37 mouse cellular contexts compared by ENCODE assay signal in genomic region chr10:128280943-128281342, GRCm38 (mm10). TPM values are rescaled to one million over a fixed set of nuclear protein-coding genes. Genes with fewer than 3 reads are reported as not detected.
DNase-seq lines count a peak whose midpoint lies in the region; ATAC-seq and TF ChIP-seq lines count a peak whose summit lies in the region.
"Had no signal": no experiment of that assay in that cellular context is flagged by ENCODE, and none has a peak within 500 bp of the region (broad histone marks: within the 10 kb centered on the region; RNA-seq: fewer than 3 reads in every experiment).

No protein-coding gene starts in this region.

- no peak overlapping the region for H3K4me3 ChIP-seq in intestine, embryonic 15.5 days (replicated peaks)
- no peak overlapping the region for H3K4me3 ChIP-seq in kidney, postnatal 0 days (replicated peaks; ENCODE audit: low read depth, low read length)
- no peak overlapping the region for H3K4me3 ChIP-seq in stomach, postnatal 0 days (ENCODE audit: low read depth, low read length)
- H3K4me3 ChIP-seq: erythroblast, embryonic 14.5 days; forebrain, embryonic 12.5 days; heart, embryonic 10.5 days; heart, embryonic 15.5 days; layer of hippocampus, adult 2 months; limb, embryonic 10.5 days; limb, embryonic 15.5 days; liver, embryonic 13.5 days; midbrain, embryonic 13.5 days; neural tube, embryonic 13.5 days had no signal

- peak overlapping the region; percentile 40; the same call in 1 of the 2 replicates for H3K27ac ChIP-seq in intestine, embryonic 15.5 days
- no peak overlapping the region for H3K27ac ChIP-seq in kidney, postnatal 0 days
- H3K27ac ChIP-seq in stomach, postnatal 0 days (replicated peaks), result no peak overlapping the region
- H3K27ac ChIP-seq: forebrain, embryonic 12.5 days; heart, embryonic 10.5 days; heart, embryonic 15.5 days; layer of hippocampus, adult 2 months; limb, embryonic 10.5 days; limb, embryonic 15.5 days; liver, embryonic 13.5 days; macrophage; midbrain, embryonic 13.5 days; neural tube, embryonic 13.5 days had no signal

- no peaks in the 10 kb centered on the region for H3K4me1 ChIP-seq in intestine, embryonic 15.5 days (replicated peaks)
- H3K4me1 ChIP-seq in kidney, postnatal 0 days (replicated peaks; ENCODE audit: insufficient read depth, low read length), result no peaks in the 10 kb centered on the region
- no peaks in the 10 kb centered on the region for H3K4me1 ChIP-seq in stomach, postnatal 0 days (replicated peaks; ENCODE audit: control insufficient read depth, insufficient read depth)
- H3K4me1 ChIP-seq: forebrain, embryonic 12.5 days; heart, embryonic 15.5 days; limb, embryonic 15.5 days; liver, embryonic 13.5 days; midbrain, embryonic 13.5 days; neural tube, embryonic 13.5 days had no signal

- no peaks in the 10 kb centered on the region for H3K27me3 ChIP-seq in intestine, embryonic 15.5 days (replicated peaks)
- H3K27me3 ChIP-seq in kidney, postnatal 0 days (ENCODE audit: insufficient read depth, low read length), result no peaks in the 10 kb centered on the region
- H3K27me3 ChIP-seq in stomach, postnatal 0 days (ENCODE audit: control insufficient read depth, insufficient read depth, low read length), result no peaks in the 10 kb centered on the region
- H3K27me3 ChIP-seq: forebrain, embryonic 12.5 days; heart, embryonic 15.5 days; limb, embryonic 15.5 days; liver, embryonic 13.5 days; midbrain, embryonic 13.5 days; neural tube, embryonic 13.5 days had no signal

- peak; percentile 28 for DNase-seq in cerebellum, adult 9-11 months
- DNase-seq in cerebellum, postnatal 14 days, result no peak
- no peak for DNase-seq in kidney, postnatal 0 days (ENCODE audit: low spot score)
- DNase-seq in stomach, postnatal 0 days (ENCODE audit: low spot score), result peak; percentile 56
- no peak for DNase-seq in layer of hippocampus, postnatal 14 days (ENCODE audit: low spot score in 2 of 2)
- DNase-seq: adrenal gland, adult 8-10 months; gastrocnemius, postnatal 10 days; liver, embryonic 13.5 days; lung, adult 18-20 months; lung, postnatal 10 days; right cerebral cortex, postnatal 4 days had no signal

- H3K4me2 ChIP-seq in intestine, embryonic 15.5 days (replicated peaks), result no peak overlapping the region
- H3K4me2 ChIP-seq in kidney, postnatal 0 days (ENCODE audit: low read length), result no peak overlapping the region
- no peak overlapping the region for H3K4me2 ChIP-seq in stomach, postnatal 0 days (replicated peaks; ENCODE audit: low read depth)
- H3K4me2 ChIP-seq: forebrain, embryonic 12.5 days; heart, embryonic 15.5 days; limb, embryonic 15.5 days; liver, embryonic 13.5 days; midbrain, embryonic 13.5 days; neural tube, embryonic 13.5 days had no signal

- WGBS in intestine, embryonic 15.5 days, result 70% methylated on average over 6 of the region's 6 CpGs
- 82% methylated on average over 6 of the region's 6 CpGs for WGBS in kidney, postnatal 0 days
- 76% methylated on average over 6 of the region's 6 CpGs for WGBS in stomach, postnatal 0 days

- H3K36me3 ChIP-seq in intestine, embryonic 15.5 days, result peaks cover 26% of the 10 kb centered on the region
- H3K36me3 ChIP-seq in kidney, postnatal 0 days (ENCODE audit: insufficient read depth, low read length), result peaks cover 48% of the 10 kb centered on the region
- H3K36me3 ChIP-seq in stomach, postnatal 0 days (ENCODE audit: control insufficient read depth, insufficient read depth, low read length), result peaks cover 32% of the 10 kb centered on the region

- no peak for TF ChIP-seq CTCF in kidney, postnatal 0 days (IDR thresholded peaks at IDR 0.05; ENCODE audit: low read depth)
- TF ChIP-seq CTCF in stomach, postnatal 0 days (IDR thresholded peaks at IDR 0.05; ENCODE audit: low read depth), result no peak

- peak; percentile 75 for ATAC-seq in intestine, embryonic 15.5 days
- peak; percentile 60 for ATAC-seq in kidney, postnatal 0 days (replicated peaks; ENCODE audit: low FRiP score, low read depth)
- peak; percentile 84 for ATAC-seq in stomach, postnatal 0 days (ENCODE audit: low FRiP score, low TSS enrichment)
- ATAC-seq in granulocyte monocyte progenitor cell, adult 5-6 weeks (replicated peaks; ENCODE audit: poor library complexity, severe bottlenecking), result no peak
- ATAC-seq: hindbrain, embryonic 16.5 days; midbrain, embryonic 13.5 days had no signal

- no peaks in the 10 kb centered on the region for H3K9me3 ChIP-seq in intestine, embryonic 15.5 days
- H3K9me3 ChIP-seq in kidney, postnatal 0 days (replicated peaks; ENCODE audit: low read length), result no peaks in the 10 kb centered on the region
- H3K9me3 ChIP-seq in stomach, postnatal 0 days (ENCODE audit: control insufficient read depth, low read length), result no peaks in the 10 kb centered on the region
- H3K9me3 ChIP-seq: forebrain, embryonic 12.5 days; G1E; heart, embryonic 10.5 days; heart, embryonic 15.5 days; limb, embryonic 10.5 days; limb, embryonic 15.5 days; liver, embryonic 13.5 days; midbrain, embryonic 13.5 days; neural tube, embryonic 13.5 days had no signal

- no peak for TF ChIP-seq EP300 in stomach, postnatal 0 days (optimal IDR thresholded peaks at IDR 0.05)

- no peak overlapping the region for H3K9ac ChIP-seq in intestine, embryonic 15.5 days
- H3K9ac ChIP-seq in kidney, postnatal 0 days (ENCODE audit: low read depth, low read length), result no peak overlapping the region
- no peak overlapping the region for H3K9ac ChIP-seq in stomach, postnatal 0 days (ENCODE audit: low read length)
- H3K9ac ChIP-seq: forebrain, embryonic 12.5 days; heart, embryonic 15.5 days; limb, embryonic 15.5 days; liver, embryonic 13.5 days; midbrain, embryonic 13.5 days; neural tube, embryonic 13.5 days had no signal

RNA-seq across cellular contexts. Expression of gene Stat2, which starts 10.6 kb away (rescaled TPM):
- 15.1 and 15.4 TPM in 2 replicates for polyA plus RNA-seq in intestine, embryonic 15.5 days (2015; fragmentation: Nextera tagmentation; extraction: Ambion mirVana)
- 9.0 and 10.9 TPM in 2 replicates for polyA plus RNA-seq in kidney, postnatal 0 days (2015; fragmentation: Nextera tagmentation; extraction: Ambion mirVana)
- polyA plus RNA-seq in stomach, postnatal 0 days (2015; fragmentation: Nextera tagmentation; extraction: Ambion mirVana), result 7.8 and 8.6 TPM in 2 replicates
- total RNA-seq in layer of hippocampus, postnatal 14 days (2021), result 10 to 100 TPM; 29.2 to 30.3 TPM
- total RNA-seq in granulocyte monocyte progenitor cell, adult 5-6 weeks (2014; fragmentation: Nextera tagmentation), result 26.8 and 28.5 TPM in 2 replicates
- 6.5 and 7.1 TPM in 2 replicates for total RNA-seq in granulocyte monocyte progenitor cell, adult 5-6 weeks (2017)

RNA-seq across cellular contexts. Expression of gene Apof, which starts 12.5 kb away (rescaled TPM):
- polyA plus RNA-seq in intestine, embryonic 15.5 days (2015; fragmentation: Nextera tagmentation; extraction: Ambion mirVana), result 1.6 and 2.9 TPM in 2 replicates
- polyA plus RNA-seq in kidney, postnatal 0 days (2015; fragmentation: Nextera tagmentation; extraction: Ambion mirVana), result 0.21 and 0.42 TPM in 2 replicates
- 1.1 and 2.5 TPM in 2 replicates for polyA plus RNA-seq in stomach, postnatal 0 days (2015; fragmentation: Nextera tagmentation; extraction: Ambion mirVana)
- not detected for total RNA-seq in layer of hippocampus, postnatal 14 days (2021)
- total RNA-seq in granulocyte monocyte progenitor cell, adult 5-6 weeks (2014; fragmentation: Nextera tagmentation), result not detected in 2 replicates
- total RNA-seq in granulocyte monocyte progenitor cell, adult 5-6 weeks (2017), result 0.34 and 0.57 TPM in 2 replicates
- total RNA-seq: common myeloid progenitor, adult 5-6 weeks; heart, postnatal 25 days; layer of hippocampus, adult 2 months; layer of hippocampus, postnatal 25 days; left cerebral cortex, postnatal 10 days; megakaryocyte-erythroid progenitor cell, adult 5-6 weeks had no signal
- polyA plus RNA-seq: cerebellum, adult 2 months; embryonic facial prominence, embryonic 14.5 days; erythroblast, embryonic 14.5 days; forebrain, embryonic 12.5 days; G1E; hindbrain, embryonic 11.5 days; intestine, embryonic 14.5 days; limb, embryonic 10.5 days; midbrain, embryonic 13.5 days; neural tube, embryonic 13.5 days; stomach, embryonic 14.5 days had no signal

RNA-seq across cellular contexts. Expression of gene Il23a, which starts 17.6 kb away (rescaled TPM):
- polyA plus RNA-seq in intestine, embryonic 15.5 days (2015; fragmentation: Nextera tagmentation; extraction: Ambion mirVana), result 0.21 and 0.31 TPM in 2 replicates
- 0.13 and 0.16 TPM in 2 replicates for polyA plus RNA-seq in kidney, postnatal 0 days (2015; fragmentation: Nextera tagmentation; extraction: Ambion mirVana)
- polyA plus RNA-seq in stomach, postnatal 0 days (2015; fragmentation: Nextera tagmentation; extraction: Ambion mirVana), result 0.33 and 0.35 TPM in 2 replicates
- 1 to 10 TPM; 2.4 to 3.2 TPM for total RNA-seq in layer of hippocampus, postnatal 14 days (2021)
- not detected in 2 replicates for total RNA-seq in granulocyte monocyte progenitor cell, adult 5-6 weeks (2014; fragmentation: Nextera tagmentation)
- total RNA-seq in granulocyte monocyte progenitor cell, adult 5-6 weeks (2017), result 1.3 and 1.6 TPM in 2 replicates
- total RNA-seq: adrenal gland, postnatal 4 days; gastrocnemius, postnatal 10 days; megakaryocyte-erythroid progenitor cell, adult 5-6 weeks had no signal
- polyA plus RNA-seq: erythroblast, embryonic 14.5 days; forebrain, embryonic 12.5 days; limb, embryonic 10.5 days; liver, embryonic 13.5 days had no signal

RNA-seq across cellular contexts. Expression of gene Pan2, which starts 22.2 kb away (rescaled TPM):
- 26.2 TPM in 2 replicates for polyA plus RNA-seq in intestine, embryonic 15.5 days (2015; fragmentation: Nextera tagmentation; extraction: Ambion mirVana)
- 26.5 and 28.5 TPM in 2 replicates for polyA plus RNA-seq in kidney, postnatal 0 days (2015; fragmentation: Nextera tagmentation; extraction: Ambion mirVana)
- 12.6 and 14.1 TPM in 2 replicates for polyA plus RNA-seq in stomach, postnatal 0 days (2015; fragmentation: Nextera tagmentation; extraction: Ambion mirVana)
- 10 to 100 TPM; 15.1 to 15.4 TPM for total RNA-seq in layer of hippocampus, postnatal 14 days (2021)
- total RNA-seq in granulocyte monocyte progenitor cell, adult 5-6 weeks (2014; fragmentation: Nextera tagmentation), result 22.7 and 25.7 TPM in 2 replicates
- total RNA-seq in granulocyte monocyte progenitor cell, adult 5-6 weeks (2017), result 9.8 and 16.2 TPM in 2 replicates

RNA-seq across cellular contexts. Expression of gene Apon, which starts 27.0 kb away (rescaled TPM):
- 0.26 and 0.35 TPM in 2 replicates for polyA plus RNA-seq in intestine, embryonic 15.5 days (2015; fragmentation: Nextera tagmentation; extraction: Ambion mirVana)
- 0.11 and 0.34 TPM in 2 replicates for polyA plus RNA-seq in kidney, postnatal 0 days (2015; fragmentation: Nextera tagmentation; extraction: Ambion mirVana)
- 0.13 TPM in 1 of 2 replicates, not detected in the other for polyA plus RNA-seq in stomach, postnatal 0 days (2015; fragmentation: Nextera tagmentation; extraction: Ambion mirVana)
- not detected for total RNA-seq in layer of hippocampus, postnatal 14 days (2021)
- 0.41 and 3.2 TPM in 2 replicates for total RNA-seq in granulocyte monocyte progenitor cell, adult 5-6 weeks (2014; fragmentation: Nextera tagmentation)
- 0.31 and 0.99 TPM in 2 replicates for total RNA-seq in granulocyte monocyte progenitor cell, adult 5-6 weeks (2017)
- total RNA-seq: layer of hippocampus, adult 2 months; layer of hippocampus, postnatal 25 days; left cerebral cortex, postnatal 10 days had no signal
- polyA plus RNA-seq: cerebellum, adult 2 months; G1E; gonadal fat pad, adult 2 months; macrophage had no signal

Comparison
In these comparisons a context has a peak if more than half of its experiments do, and no peak if none do; other contexts are left out.
1. DNase-seq: peak in cerebellum, adult 9-11 months (single experiment) and stomach, postnatal 0 days (single experiment); none in cerebellum, postnatal 14 days (0 of 2), kidney, postnatal 0 days (single experiment) and layer of hippocampus, postnatal 14 days (0 of 2).